Mouse (Mus musculus) monocyte, adult 2 months (primary cell): ENCODE data around the gene Samt1.
"Not testable (repeated sequence)": the region's sequence is repeated elsewhere in the genome, so short reads cannot be mapped to it uniquely, and the experiment has no call there.

ENCODE experiments used
- DNase-seq, 2 experiments: peaks; one replicate each; pipeline ENCODE4 v3.0.0; 2022; ENCODE audit warnings: low spot score in 2 of 2, low read depth in 1 of 2

Gene Samt1

DNA sequence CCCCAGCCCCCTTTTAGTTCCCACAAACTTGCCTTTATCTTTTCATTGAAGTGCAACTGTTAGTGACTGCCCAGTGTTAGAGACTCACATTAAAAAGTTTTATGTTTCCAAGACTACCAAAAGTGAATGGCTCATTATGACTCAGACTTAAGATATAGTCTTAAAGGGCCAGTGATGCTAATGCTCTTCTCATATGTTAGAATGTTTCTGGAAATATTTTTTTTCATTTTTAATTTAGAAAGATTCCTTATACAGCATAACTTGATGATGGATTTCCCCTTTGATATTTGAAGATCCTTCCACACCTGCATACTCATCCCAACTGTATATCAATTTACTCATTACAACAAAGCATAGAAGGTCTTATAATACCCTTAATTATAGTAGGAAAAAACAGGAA lies at the start of gene Samt1:
Gene Samt1, minus strand, starts transcription at position 101 of the 400 bp plus-strand sequence.
- not testable (repeated sequence) for DNase-seq

DNA sequence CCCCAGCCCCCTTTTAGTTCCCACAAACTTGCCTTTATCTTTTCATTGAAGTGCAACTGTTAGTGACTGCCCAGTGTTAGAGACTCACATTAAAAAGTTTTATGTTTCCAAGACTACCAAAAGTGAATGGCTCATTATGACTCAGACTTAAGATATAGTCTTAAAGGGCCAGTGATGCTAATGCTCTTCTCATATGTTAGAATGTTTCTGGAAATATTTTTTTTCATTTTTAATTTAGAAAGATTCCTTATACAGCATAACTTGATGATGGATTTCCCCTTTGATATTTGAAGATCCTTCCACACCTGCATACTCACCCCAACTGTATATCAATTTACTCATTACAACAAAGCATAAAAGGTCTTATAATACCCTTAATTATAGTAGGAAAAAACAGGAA lies 42.5 kb upstream of the Samt1 start, which contains the start of gene Gm10057:
Gene Gm10057, minus strand, starts transcription at position 101 of the 400 bp plus-strand sequence.
- not testable (repeated sequence) for DNase-seq

- DNase-seq: not testable (repeated sequence)
Observed at GRCm38 (mm10) chrX:154033727-154034126, 21.3 kb upstream of the Samt1 start, which contains the start of gene 4921511M17Rik. Gene 4921511M17Rik (minus strand): TSS chrX:154033827.

GRCm38 (mm10) chrX:153976914-153977313 lies 35.5 kb downstream of the Samt1 start:
- not testable (repeated sequence) for DNase-seq

GRCm38 (mm10) chrX:153976467-153976866 lies 36.0 kb downstream of the Samt1 start:
- not testable (repeated sequence) for DNase-seq

DNA sequence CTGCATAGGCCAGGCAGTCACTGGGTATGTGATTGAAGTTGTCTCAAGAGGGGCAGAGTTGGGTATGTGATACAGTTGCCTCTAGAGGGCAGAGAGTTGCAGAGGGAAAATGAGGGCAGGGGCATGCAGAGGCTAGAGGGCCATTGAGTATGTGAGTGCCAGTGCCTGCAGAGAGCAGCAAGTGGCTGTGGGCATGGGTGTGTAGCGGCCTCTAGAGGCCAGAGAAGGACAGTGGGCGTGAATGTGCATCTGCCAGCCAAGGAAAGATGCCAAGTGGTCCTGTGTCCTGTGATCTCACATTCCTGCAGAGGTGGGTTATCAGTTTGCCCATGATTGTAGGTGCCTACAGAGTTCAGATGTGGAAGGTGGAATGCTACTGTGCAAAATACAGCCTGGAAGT lies 38.0 kb downstream of the Samt1 start:
- DNase-seq: no peak

DNA sequence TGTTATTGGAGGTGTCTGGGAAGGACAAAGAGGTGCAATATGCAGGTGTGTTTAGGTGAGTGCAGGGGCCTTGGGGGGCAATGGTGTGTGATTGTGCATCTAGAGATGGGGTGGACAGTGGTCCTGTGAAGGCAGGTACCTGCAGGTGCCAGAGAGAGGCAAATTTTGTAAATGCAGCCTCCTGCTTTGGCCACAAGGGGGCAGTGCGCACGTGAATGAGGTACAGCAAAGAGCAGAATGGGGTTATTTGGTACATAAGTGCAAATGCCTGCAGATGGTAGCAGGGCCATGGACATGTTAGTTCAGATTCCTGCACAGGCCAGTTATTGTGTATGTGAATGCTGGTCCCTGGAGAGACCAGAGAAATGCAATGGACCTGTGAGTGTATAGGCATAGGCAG lies 59.6 kb downstream of the Samt1 start:
- DNase-seq: not testable (repeated sequence)
